Comparison of ENCODE assay signal across 8 mouse cellular contexts in the genomic region with DNA sequence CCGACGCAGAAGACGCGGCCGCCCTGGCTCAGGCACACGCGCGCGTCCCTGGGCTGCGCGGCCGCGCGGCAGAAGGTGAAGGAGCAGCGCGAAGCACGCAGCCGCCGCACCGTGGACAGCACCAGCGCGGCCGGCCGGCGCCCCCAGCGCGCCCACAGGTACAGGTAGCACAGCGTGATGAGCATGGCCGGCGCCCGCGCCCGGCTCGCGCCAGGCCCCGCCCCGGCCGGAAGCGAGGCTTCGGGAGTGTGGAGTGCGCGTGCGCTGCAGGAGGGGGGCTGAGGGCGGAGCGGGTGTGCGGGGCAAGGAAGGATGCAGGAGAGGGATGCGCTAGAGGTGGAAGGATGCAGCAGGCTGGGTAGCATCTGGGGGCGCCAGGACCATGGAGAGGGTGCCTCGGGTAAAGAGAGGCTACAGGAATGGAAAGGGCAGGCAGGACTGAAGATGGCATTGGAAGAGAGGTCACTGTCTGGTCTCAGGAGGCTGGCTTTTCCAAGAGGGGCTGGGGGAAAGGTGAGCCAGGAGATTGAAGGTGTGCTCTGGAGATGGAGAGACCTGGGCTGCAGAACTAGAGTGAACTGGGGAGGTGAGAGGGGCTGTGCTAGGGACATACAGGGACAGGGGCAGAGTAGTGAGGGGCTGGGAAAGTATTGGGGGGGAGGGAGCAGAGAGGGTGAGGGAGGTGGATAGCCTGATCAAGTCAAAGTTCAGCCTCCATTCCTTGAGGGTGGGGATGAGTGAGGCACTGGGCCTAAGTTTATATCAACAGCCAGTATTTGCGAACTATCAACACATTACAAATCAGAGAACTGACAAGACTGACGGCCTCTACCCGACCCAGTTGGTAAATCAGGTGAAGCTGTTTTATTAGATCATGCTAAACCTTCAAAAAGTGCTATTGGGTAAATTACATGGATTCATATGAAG. TPM values are rescaled to one million over a fixed set of nuclear protein-coding genes. Genes with fewer than 3 reads are reported as not detected.
DNase-seq lines count a peak whose midpoint lies in the region; ATAC-seq and TF ChIP-seq lines count a peak whose summit lies in the region.

No protein-coding gene starts in this region.

- no peaks in the 10 kb centered on the region for H3K27me3 ChIP-seq in limb, embryonic 11.5 days (ENCODE audit: control insufficient read depth, insufficient read depth, low read length)
- H3K27me3 ChIP-seq in midbrain, embryonic 13.5 days = peaks cover 7% of the 10 kb centered on the region
- H3K27me3 ChIP-seq in small intestine, adult 2 months (ENCODE audit: control insufficient read depth, insufficient read depth, low read length) = no peaks in the 10 kb centered on the region

- peak overlapping the region; percentile 72 for H3K4me3 ChIP-seq in limb, embryonic 11.5 days (ENCODE audit: low read depth, low read length)
- peak overlapping the region; percentile 82 for H3K4me3 ChIP-seq in midbrain, embryonic 13.5 days (replicated peaks)
- peak overlapping the region; percentile 94 for H3K4me3 ChIP-seq in small intestine, adult 2 months (ENCODE audit: low read depth, low read length)

- no peak for TF ChIP-seq CTCF in small intestine, adult 2 months (IDR thresholded peaks at IDR 0.05; ENCODE audit: extremely low read depth, insufficient read length, insufficient replicate concordance, low read depth, low read length)

- no peaks in the 10 kb centered on the region for H3K4me1 ChIP-seq in limb, embryonic 11.5 days (ENCODE audit: control insufficient read depth, insufficient read depth, low read length)
- H3K4me1 ChIP-seq in midbrain, embryonic 13.5 days (replicated peaks) = peaks cover 13% of the 10 kb centered on the region
- peaks cover 3% of the 10 kb centered on the region for H3K4me1 ChIP-seq in small intestine, adult 2 months (ENCODE audit: control insufficient read depth, insufficient read depth, insufficient read length, low read length)

- no peaks in the 10 kb centered on the region for H3K9me3 ChIP-seq in limb, embryonic 11.5 days (ENCODE audit: control insufficient read depth, low read length)
- H3K9me3 ChIP-seq in midbrain, embryonic 13.5 days = no peaks in the 10 kb centered on the region

- 5% methylated on average over 49 of the region's 52 CpGs for WGBS in limb, embryonic 11.5 days
- 6% methylated on average over 52 of the region's 52 CpGs for WGBS in midbrain, embryonic 13.5 days
- 4% methylated on average over 52 of the region's 52 CpGs for WGBS in small intestine, adult 2 months

- peak; percentile 93 for ATAC-seq in limb, embryonic 11.5 days (ENCODE audit: insufficient number of reproducible peaks, low FRiP score, low TSS enrichment, low read depth)
- peak; percentile 97 for ATAC-seq in midbrain, embryonic 13.5 days

- peak overlapping the region; percentile 99 for H3K4me2 ChIP-seq in limb, embryonic 11.5 days (ENCODE audit: low read depth, severe bottlenecking)
- H3K4me2 ChIP-seq in midbrain, embryonic 13.5 days (replicated peaks) = peak overlapping the region; percentile 89

- TF ChIP-seq POLR2A in small intestine, adult 2 months (IDR thresholded peaks at IDR 0.05; ENCODE audit: low read depth, low read length) = peak; percentile 56; the same call in 1 of the 2 replicates

- peak; percentile 73 for DNase-seq in layer of hippocampus, adult 11-12 months (ENCODE audit: low spot score)
- DNase-seq in layer of hippocampus, adult 9-10 months (ENCODE audit: low spot score) = no peak
- DNase-seq in embryo, embryonic 10 days (ENCODE audit: low spot score) = peak; percentile 88
- peak; percentile 99 for DNase-seq in heart, adult 11 months
- peak; percentile 67 for DNase-seq in kidney, adult 11 months
- DNase-seq in limb, embryonic 11.5 days (ENCODE audit: low spot score) = peak; percentile 90

- no peak overlapping the region for H3K27ac ChIP-seq in limb, embryonic 11.5 days (replicated peaks; ENCODE audit: low read depth, low read length)
- H3K27ac ChIP-seq in midbrain, embryonic 13.5 days = peak overlapping the region; percentile 73
- H3K27ac ChIP-seq in small intestine, adult 2 months (ENCODE audit: insufficient read depth, low read depth, low read length) = no peak overlapping the region

- H3K36me3 ChIP-seq in limb, embryonic 11.5 days (ENCODE audit: control insufficient read depth, insufficient read depth, low read length) = no peaks in the 10 kb centered on the region
- H3K36me3 ChIP-seq in midbrain, embryonic 13.5 days = no peaks in the 10 kb centered on the region
- H3K36me3 ChIP-seq in small intestine, adult 2 months (ENCODE audit: control insufficient read depth, insufficient read depth, low read length) = no peaks in the 10 kb centered on the region

- peak overlapping the region; percentile 79 for H3K9ac ChIP-seq in limb, embryonic 11.5 days (ENCODE audit: low read length)
- H3K9ac ChIP-seq in midbrain, embryonic 13.5 days (replicated peaks) = peak overlapping the region; percentile 86

RNA-seq across cellular contexts. Expression of a gene that starts 23.0 kb away (rescaled TPM):
- polyA plus RNA-seq in limb, embryonic 11.5 days (2014; fragmentation: Nextera tagmentation; extraction: Ambion mirVana) = 8.4 and 10.4 TPM in 2 replicates
- 9.2 and 9.8 TPM in 2 replicates for polyA plus RNA-seq in midbrain, embryonic 13.5 days (2015; fragmentation: Nextera tagmentation; extraction: Ambion mirVana)
- polyA plus RNA-seq in small intestine, adult 2 months (2012; rRNA removed) = 2.6 and 3.2 TPM in 2 replicates

RNA-seq across cellular contexts. Expression of a gene that starts 37.9 kb away (rescaled TPM):
- polyA plus RNA-seq in limb, embryonic 11.5 days (2014; fragmentation: Nextera tagmentation; extraction: Ambion mirVana) = 3.9 and 4.3 TPM in 2 replicates
- polyA plus RNA-seq in midbrain, embryonic 13.5 days (2015; fragmentation: Nextera tagmentation; extraction: Ambion mirVana) = 1.2 and 1.3 TPM in 2 replicates
- polyA plus RNA-seq in small intestine, adult 2 months (2012; rRNA removed) = 0.47 and 2.5 TPM in 2 replicates
